Mouse (Mus musculus): ENCODE measurements around the gene Kri1. TPM values are rescaled to one million over a fixed set of nuclear protein-coding genes. Genes with fewer than 3 reads are reported as not detected.
"Not testable (repeated sequence)": the region's sequence is repeated elsewhere in the genome, so short reads cannot be mapped to it uniquely, and the experiment has no call there.

The Kri1 gene
- polyA plus RNA-seq, 1 experiment from 2014 or later = 15.9 TPM

DNA sequence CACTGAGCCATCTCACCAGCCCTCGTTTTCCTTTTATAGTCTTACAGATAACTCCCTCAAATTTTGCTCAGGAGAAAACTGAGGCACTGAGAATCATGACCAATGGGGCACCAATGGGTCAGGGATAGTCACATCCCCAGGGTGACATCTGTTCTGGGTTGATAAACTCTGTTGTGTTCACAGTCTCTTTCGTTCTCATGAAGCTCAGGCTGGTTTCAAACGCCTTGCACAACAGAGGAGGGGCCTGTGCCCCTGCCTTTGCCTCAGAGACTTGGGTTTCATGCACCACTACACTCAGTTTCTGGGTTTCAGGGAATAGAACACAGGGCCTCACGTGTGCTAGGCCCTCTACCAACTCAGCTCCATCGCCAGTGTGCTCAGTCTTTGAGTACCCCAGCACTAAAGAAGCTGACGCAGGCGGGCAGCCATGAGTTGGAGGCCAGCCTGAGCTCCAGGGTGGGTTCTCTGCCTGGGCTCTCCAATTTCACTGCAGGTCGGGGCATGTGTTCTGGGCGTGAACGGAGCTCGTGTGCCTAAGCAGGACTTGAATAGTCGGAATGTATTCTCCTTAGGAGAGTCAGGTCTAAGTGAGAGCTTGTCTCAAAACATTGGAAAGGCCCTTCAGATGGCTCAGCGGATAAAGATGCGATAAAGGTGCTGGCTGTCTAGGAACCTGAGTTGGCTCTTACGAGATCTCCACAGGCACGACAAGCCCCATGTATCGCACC lies 23.3 kb downstream of the Kri1 start:
- Histone ChIP-seq H3K36me3 (ENCODE audit: control insufficient read depth, insufficient read depth, low read length) (no peaks in the 10 kb centered on the region), H3K4me1 (replicated peaks; ENCODE audit: control insufficient read depth, insufficient read depth, low read length) (peaks cover 8% of the 10 kb centered on the region), H3K27ac (ENCODE audit: low read depth, low read length) (peak overlapping the region; percentile 65), H3K4me2 (replicated peaks; ENCODE audit: low read depth, low read length) (peak overlapping the region; percentile 47), H3K4me3 (ENCODE audit: low read depth, low read length) (peak overlapping the region; percentile 81), H3K9me3 (ENCODE audit: control insufficient read depth, low read length) (no peaks in the 10 kb centered on the region), H3K9ac (ENCODE audit: low read depth, low read length) (peak overlapping the region; percentile 48), H3K27me3 (ENCODE audit: control insufficient read depth, insufficient read depth, low read length) (no peaks in the 10 kb centered on the region)
- DNase-seq (ENCODE audit: low spot score) = no peak
- ATAC-seq (ENCODE audit: low FRiP score) = peak; percentile 39
- WGBS = 18% methylated on average over 17 of the region's 17 CpGs

DNA sequence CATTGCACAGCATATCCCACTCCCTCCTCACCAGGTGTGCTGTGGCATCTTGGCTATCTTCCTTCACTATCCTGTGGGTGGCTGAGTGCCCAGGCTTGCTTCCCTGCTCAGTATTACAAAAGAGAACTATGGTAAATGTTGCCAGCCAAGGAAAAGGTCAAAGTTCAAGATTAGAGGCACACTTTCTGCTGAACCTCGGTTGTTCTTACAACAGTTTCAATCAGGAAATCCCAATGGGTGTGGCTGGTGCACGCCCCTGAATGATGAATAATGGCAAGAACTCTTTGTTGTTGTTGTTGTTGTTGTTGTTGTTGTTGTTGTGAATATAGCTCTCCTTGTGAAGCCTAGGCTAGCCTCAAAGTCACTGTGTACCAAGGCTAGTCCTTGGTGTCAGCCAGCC lies 25.9 kb downstream of the Kri1 start:
- ATAC-seq (ENCODE audit: low FRiP score) (no peak), DNase-seq (ENCODE audit: low spot score) (no peak)
- Histone ChIP-seq H3K27me3 (ENCODE audit: control insufficient read depth, insufficient read depth, low read length) (no peaks in the 10 kb centered on the region), H3K27ac (ENCODE audit: low read depth, low read length) (no peak overlapping the region), H3K4me2 (replicated peaks; ENCODE audit: low read depth, low read length) (no peak overlapping the region), H3K9ac (ENCODE audit: low read depth, low read length) (no peak overlapping the region), H3K36me3 (ENCODE audit: control insufficient read depth, insufficient read depth, low read length) (no peaks in the 10 kb centered on the region), H3K4me3 (ENCODE audit: low read depth, low read length) (no peak overlapping the region), H3K4me1 (replicated peaks; ENCODE audit: control insufficient read depth, insufficient read depth, low read length) (peaks cover 8% of the 10 kb centered on the region), H3K9me3 (ENCODE audit: control insufficient read depth, low read length) (no peaks in the 10 kb centered on the region)
- WGBS = 60% methylated on average over 2 of the region's 2 CpGs

DNA sequence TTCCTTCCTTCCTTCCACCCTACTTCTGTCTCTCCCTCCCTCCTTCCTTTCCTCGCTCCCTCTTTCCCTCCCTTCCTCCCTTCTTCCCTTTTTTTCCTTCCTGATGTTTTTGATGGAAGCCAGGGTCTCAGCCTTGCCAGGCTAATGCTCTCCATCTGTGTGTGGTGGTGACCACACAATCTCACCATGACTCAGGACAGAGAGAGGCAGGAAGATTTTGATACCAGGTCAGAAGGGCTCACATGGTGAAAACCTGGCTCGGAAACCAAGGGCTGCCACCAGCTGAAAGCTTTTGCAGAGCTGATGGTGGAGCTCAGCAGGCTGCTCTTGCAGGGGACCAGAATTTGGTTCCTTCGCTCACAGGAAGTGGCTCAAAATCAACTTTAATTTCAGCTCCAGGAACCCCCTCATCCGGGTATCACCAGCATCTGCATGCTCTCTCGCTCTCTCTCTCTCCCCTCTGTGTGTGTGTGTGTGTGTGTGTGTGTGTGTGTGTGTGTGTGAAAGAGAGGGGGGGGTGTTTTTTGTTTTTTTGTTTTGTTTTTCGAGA lies 27.2 kb downstream of the Kri1 start:
- H3K4me1 ChIP-seq (replicated peaks; ENCODE audit: control insufficient read depth, insufficient read depth, low read length) = peaks cover 2% of the 10 kb centered on the region; the same call in 1 of the 2 replicates
- DNase-seq (ENCODE audit: low spot score) (no peak), ATAC-seq (ENCODE audit: low FRiP score) (no peak)
- no peak overlapping the region for H3K9ac ChIP-seq (ENCODE audit: low read depth, low read length)
- no peak overlapping the region for H3K4me3 ChIP-seq (ENCODE audit: low read depth, low read length)
- WGBS = 73% methylated on average over 6 of the region's 6 CpGs
- no peak overlapping the region for H3K27ac ChIP-seq (ENCODE audit: low read depth, low read length)
- H3K9me3 ChIP-seq (ENCODE audit: control insufficient read depth, low read length) = no peaks in the 10 kb centered on the region
- no peak overlapping the region for H3K4me2 ChIP-seq (replicated peaks; ENCODE audit: low read depth, low read length)
- H3K27me3 ChIP-seq (ENCODE audit: control insufficient read depth, insufficient read depth, low read length) = no peaks in the 10 kb centered on the region
- no peaks in the 10 kb centered on the region for H3K36me3 ChIP-seq (ENCODE audit: control insufficient read depth, insufficient read depth, low read length)

DNA sequence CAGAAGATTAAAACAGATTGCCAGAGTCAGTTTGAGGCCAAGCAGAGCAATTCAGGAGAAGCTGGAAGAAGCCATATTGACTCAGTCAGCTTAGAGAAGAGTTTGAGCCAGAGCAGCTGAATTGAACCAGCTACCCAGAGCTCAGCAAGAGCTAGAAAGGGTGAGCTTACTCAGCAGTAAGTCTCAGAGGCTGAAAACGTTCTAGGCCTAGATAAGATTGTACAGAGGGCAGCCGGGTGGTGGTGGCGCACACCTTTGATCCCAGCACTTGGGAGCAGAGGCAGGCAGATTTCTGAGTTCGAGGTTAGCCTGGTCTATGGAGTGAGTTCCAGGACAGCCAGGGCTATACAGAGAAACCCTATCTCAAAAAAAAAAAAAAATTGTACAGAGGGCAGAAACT lies 31.4 kb downstream of the Kri1 start:
- H3K4me1 ChIP-seq (replicated peaks; ENCODE audit: control insufficient read depth, insufficient read depth, low read length); H3K27me3 ChIP-seq (ENCODE audit: control insufficient read depth, insufficient read depth, low read length); H3K36me3 ChIP-seq (ENCODE audit: control insufficient read depth, insufficient read depth, low read length); DNase-seq (ENCODE audit: low spot score); H3K27ac ChIP-seq (ENCODE audit: low read depth, low read length); H3K9me3 ChIP-seq (ENCODE audit: control insufficient read depth, low read length); ATAC-seq (ENCODE audit: low FRiP score); H3K4me3 ChIP-seq (ENCODE audit: low read depth, low read length); H3K4me2 ChIP-seq (replicated peaks; ENCODE audit: low read depth, low read length); H3K9ac ChIP-seq (ENCODE audit: low read depth, low read length): not testable (repeated sequence)
- 78% methylated on average over 4 of the region's 4 CpGs for WGBS

DNA sequence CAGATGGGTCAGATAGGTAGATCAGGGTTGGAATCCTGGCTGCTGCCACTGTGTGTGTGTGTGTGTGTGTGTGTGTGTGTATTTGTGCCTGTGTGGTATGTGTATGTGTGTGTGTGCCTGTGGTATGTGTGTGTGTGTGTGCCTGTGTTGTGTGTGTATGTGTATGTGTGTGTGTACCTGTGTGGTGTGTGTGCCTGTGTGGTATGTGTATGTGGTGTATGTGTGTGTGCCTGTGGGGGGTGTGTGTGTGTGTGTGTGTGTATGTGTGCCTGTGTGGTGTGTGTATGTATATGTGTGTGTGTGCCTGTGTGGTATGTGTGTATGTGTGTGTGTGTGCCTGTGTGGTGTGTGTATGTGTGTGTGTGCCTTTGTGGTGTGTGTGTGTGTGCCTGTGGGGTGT lies 33.1 kb downstream of the Kri1 start:
- Histone ChIP-seq H3K27ac (ENCODE audit: low read depth, low read length) (no peak overlapping the region), H3K4me3 (ENCODE audit: low read depth, low read length) (no peak overlapping the region), H3K9me3 (ENCODE audit: control insufficient read depth, low read length) (no peaks in the 10 kb centered on the region), H3K4me1 (replicated peaks; ENCODE audit: control insufficient read depth, insufficient read depth, low read length) (no peaks in the 10 kb centered on the region), H3K9ac (ENCODE audit: low read depth, low read length) (no peak overlapping the region), H3K27me3 (ENCODE audit: control insufficient read depth, insufficient read depth, low read length) (peaks cover 12% of the 10 kb centered on the region), H3K36me3 (ENCODE audit: control insufficient read depth, insufficient read depth, low read length) (no peaks in the 10 kb centered on the region), H3K4me2 (replicated peaks; ENCODE audit: low read depth, low read length) (no peak overlapping the region)
- no peak for ATAC-seq (ENCODE audit: low FRiP score)
- no peak for DNase-seq (ENCODE audit: low spot score)

GRCm38 (mm10) chr9:21251116-21251735 lies 36.5 kb downstream of the Kri1 start:
- Histone ChIP-seq H3K4me3 (ENCODE audit: low read depth, low read length) (no peak overlapping the region), H3K27me3 (ENCODE audit: control insufficient read depth, insufficient read depth, low read length) (peaks cover 43% of the 10 kb centered on the region), H3K36me3 (ENCODE audit: control insufficient read depth, insufficient read depth, low read length) (no peaks in the 10 kb centered on the region), H3K4me1 (replicated peaks; ENCODE audit: control insufficient read depth, insufficient read depth, low read length) (0 out of 2 replicates have a peak, but pooled peaks cover 3% of the 10 kb centered on the region), H3K9me3 (ENCODE audit: control insufficient read depth, low read length) (no peaks in the 10 kb centered on the region), H3K27ac (ENCODE audit: low read depth, low read length) (no peak overlapping the region), H3K4me2 (replicated peaks; ENCODE audit: low read depth, low read length) (no peak overlapping the region), H3K9ac (ENCODE audit: low read depth, low read length) (no peak overlapping the region)
- ATAC-seq (ENCODE audit: low FRiP score) = no peak
- DNase-seq (ENCODE audit: low spot score) = no peak
- WGBS = 67% methylated on average over 13 of the region's 13 CpGs

- WGBS = 69% methylated on average over 2 of the region's 2 CpGs
- Histone ChIP-seq H3K4me1 (replicated peaks; ENCODE audit: control insufficient read depth, insufficient read depth, low read length) (0 out of 2 replicates have a peak, but pooled peaks cover 3% of the 10 kb centered on the region), H3K9ac (ENCODE audit: low read depth, low read length) (no peak overlapping the region), H3K27ac (ENCODE audit: low read depth, low read length) (no peak overlapping the region), H3K9me3 (ENCODE audit: control insufficient read depth, low read length) (no peaks in the 10 kb centered on the region), H3K4me2 (replicated peaks; ENCODE audit: low read depth, low read length) (no peak overlapping the region), H3K27me3 (ENCODE audit: control insufficient read depth, insufficient read depth, low read length) (peaks cover 50% of the 10 kb centered on the region), H3K36me3 (ENCODE audit: control insufficient read depth, insufficient read depth, low read length) (no peaks in the 10 kb centered on the region), H3K4me3 (ENCODE audit: low read depth, low read length) (no peak overlapping the region)
- ATAC-seq (ENCODE audit: low FRiP score) (no peak), DNase-seq (ENCODE audit: low spot score) (no peak)
Observed at GRCm38 (mm10) chr9:21250509-21250908, 37.3 kb downstream of the Kri1 start.

GRCm38 (mm10) chr9:21249629-21250508 lies 37.9 kb downstream of the Kri1 start:
- H3K4me1 ChIP-seq (replicated peaks; ENCODE audit: control insufficient read depth, insufficient read depth, low read length) = peaks cover 3% of the 10 kb centered on the region; the same call in 1 of the 2 replicates
- no peak overlapping the region for H3K9ac ChIP-seq (ENCODE audit: low read depth, low read length)
- no peak overlapping the region for H3K27ac ChIP-seq (ENCODE audit: low read depth, low read length)
- 32% methylated on average over 17 of the region's 17 CpGs for WGBS
- no peak for ATAC-seq (ENCODE audit: low FRiP score)
- H3K4me2 ChIP-seq (replicated peaks; ENCODE audit: low read depth, low read length) = no peak overlapping the region
- peaks cover 56% of the 10 kb centered on the region for H3K27me3 ChIP-seq (ENCODE audit: control insufficient read depth, insufficient read depth, low read length)
- H3K4me3 ChIP-seq (ENCODE audit: low read depth, low read length) = no peak overlapping the region
- DNase-seq (ENCODE audit: low spot score) = no peak
- no peaks in the 10 kb centered on the region for H3K36me3 ChIP-seq (ENCODE audit: control insufficient read depth, insufficient read depth, low read length)
- no peaks in the 10 kb centered on the region for H3K9me3 ChIP-seq (ENCODE audit: control insufficient read depth, low read length)

Data from hindbrain, embryonic 11.5 days (tissue).